Mouse (Mus musculus): Measurements from ENCODE around the gene Ica1.

DNA sequence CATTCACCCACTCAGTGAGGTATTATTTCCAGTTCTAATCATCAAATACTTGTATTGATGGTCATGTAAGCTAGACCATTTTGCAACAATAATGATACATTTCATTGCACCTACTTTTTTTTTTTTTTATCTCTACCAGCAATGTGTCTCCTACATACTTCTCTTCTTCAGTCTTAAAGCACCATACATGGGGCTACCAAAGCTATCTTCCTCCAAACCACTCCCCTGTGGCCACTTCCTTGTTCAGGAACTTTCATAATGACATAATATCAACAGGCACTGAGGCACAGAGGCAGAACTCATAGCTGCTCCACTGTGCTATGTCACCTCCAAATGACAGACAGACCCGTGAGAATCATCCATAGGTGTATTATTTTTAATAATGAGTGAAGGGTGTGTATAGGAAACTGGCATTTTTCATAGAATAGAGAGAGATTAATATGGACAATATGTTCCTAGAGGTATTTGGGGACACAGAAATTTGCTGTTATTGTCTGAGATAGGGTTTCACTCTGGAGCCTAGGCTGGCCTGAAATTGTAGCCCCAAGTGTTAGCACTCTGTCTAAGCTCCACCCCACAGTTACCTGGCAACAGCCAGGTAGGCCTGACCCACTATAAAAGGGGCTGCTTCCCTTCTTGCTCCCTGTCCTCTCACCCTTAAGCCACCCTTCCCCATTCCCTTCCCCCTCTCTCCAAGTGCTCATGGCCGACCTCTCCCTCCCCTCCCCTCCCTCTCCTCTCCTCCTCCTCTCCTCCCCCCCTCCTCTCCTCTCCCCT, 86.9 kb downstream of the Ica1 start:
- no peak for TF ChIP-seq CTCF (IDR thresholded peaks at IDR 0.05; ENCODE audit: borderline replicate concordance, insufficient read depth, low read depth, low read length)
- no peak for TF ChIP-seq POLR2A (IDR thresholded peaks at IDR 0.05; ENCODE audit: borderline replicate concordance, insufficient read depth, low read length)

Measured in cerebellum, adult 2 months (tissue).